ENCODE assay signal across 18 mouse cellular contexts in the genomic region with DNA sequence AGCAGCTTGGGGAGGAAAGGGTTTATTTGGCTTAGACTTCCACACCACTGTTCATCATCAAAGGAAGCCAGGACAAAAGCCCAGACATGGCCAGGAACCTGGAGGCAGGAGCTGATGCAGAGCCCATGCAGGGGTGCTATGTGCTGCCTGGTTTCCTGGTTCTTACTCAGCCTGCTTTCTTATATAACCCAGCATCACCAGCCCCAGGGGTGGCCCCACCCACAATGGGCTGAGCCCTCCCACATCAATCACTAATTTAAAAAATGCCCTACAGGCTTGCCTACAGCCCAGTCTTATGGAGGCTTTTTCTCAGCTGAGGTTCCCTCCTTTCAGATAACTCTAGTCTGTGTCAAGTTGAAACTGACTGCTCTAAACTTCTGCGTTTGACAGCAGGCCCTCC. TPM values are rescaled to one million over a fixed set of nuclear protein-coding genes. Genes with fewer than 3 reads are reported as not detected.
DNase-seq lines count a peak whose midpoint lies in the region; ATAC-seq and TF ChIP-seq lines count a peak whose summit lies in the region.
"Had no signal": no experiment of that assay in that cellular context is flagged by ENCODE, and none has a peak within 500 bp of the region (broad histone marks: within the 10 kb centered on the region; RNA-seq: fewer than 3 reads in every experiment).

No protein-coding gene starts in this region.

- 78% methylated on average over 1 of the region's 1 CpGs for WGBS in midbrain, embryonic 16.5 days

- H3K4me1 ChIP-seq in midbrain, embryonic 16.5 days (ENCODE audit: control insufficient read depth, insufficient read depth, low read length) = peaks cover 22% of the 10 kb centered on the region

- H3K9ac ChIP-seq in midbrain, embryonic 16.5 days (ENCODE audit: low read depth, low read length) = no peak overlapping the region; the same call in 1 of the 2 replicates
- H3K9ac ChIP-seq: limb, embryonic 13.5 days had no signal

- no peak overlapping the region for H3K27ac ChIP-seq in midbrain, embryonic 16.5 days (ENCODE audit: low read length)
- H3K27ac ChIP-seq in gastrocnemius, adult 2 months = no peak overlapping the region
- H3K27ac ChIP-seq: kidney, postnatal 0 days; limb, embryonic 13.5 days had no signal

- no peak for TF ChIP-seq CTCF in gastrocnemius, adult 2 months (IDR thresholded peaks at IDR 0.05)

- no peak for ATAC-seq in midbrain, embryonic 16.5 days
- ATAC-seq: intestine, embryonic 16.5 days had no signal

- H3K36me3 ChIP-seq in midbrain, embryonic 16.5 days (ENCODE audit: control insufficient read depth, insufficient read depth, low read length) = peaks cover 13% of the 10 kb centered on the region
- H3K36me3 ChIP-seq: limb, embryonic 13.5 days had no signal

- H3K27me3 ChIP-seq in midbrain, embryonic 16.5 days (ENCODE audit: control insufficient read depth, insufficient read depth, low read depth, low read length) = no peaks in the 10 kb centered on the region

- peak; percentile 25 to 33 for DNase-seq in cerebellum, adult 18-20 months
- no peak for DNase-seq in cerebellum, postnatal 36 days
- peak; percentile 34 to 56 for DNase-seq in layer of hippocampus, adult 18-20 months (ENCODE audit: low spot score in 2 of 2)
- DNase-seq in layer of hippocampus, postnatal 10 days (ENCODE audit: low spot score in 2 of 2) = no peak
- peak; percentile 67 for DNase-seq in A20 (ENCODE audit: low read depth, low spot score)
- no peak for DNase-seq in ovary, postnatal 14 days (ENCODE audit: low spot score)
- no peak for DNase-seq in gastrocnemius, adult 2 months
- DNase-seq: adrenal gland, postnatal 10 days; heart, postnatal 14 days; layer of hippocampus, adult 9-11 months; lung, postnatal 4 days; spleen, adult 18-20 months; thymus, postnatal 25 days had no signal

- intact Hi-C loops in gastrocnemius, adult 2 months (cut with DNase I) = no loop called here

- peak overlapping the region; percentile 56; the same call in 1 of the 2 replicates for H3K4me3 ChIP-seq in midbrain, embryonic 16.5 days (ENCODE audit: low read depth, low read length)
- H3K4me3 ChIP-seq in gastrocnemius, adult 2 months = no peak overlapping the region
- H3K4me3 ChIP-seq: limb, embryonic 13.5 days had no signal

- peak overlapping the region; percentile 49 for H3K4me2 ChIP-seq in midbrain, embryonic 16.5 days (ENCODE audit: low read length)
- H3K4me2 ChIP-seq: limb, embryonic 13.5 days had no signal

- no peaks in the 10 kb centered on the region for H3K9me3 ChIP-seq in midbrain, embryonic 16.5 days (replicated peaks; ENCODE audit: control insufficient read depth, low read length, poor library complexity, severe bottlenecking)
- H3K9me3 ChIP-seq: limb, embryonic 13.5 days had no signal

RNA-seq across cellular contexts. Expression of gene Snhg11, which starts 2.4 kb away (rescaled TPM):
- 100 to 1,000 TPM; 436 to 499 TPM for total RNA-seq in layer of hippocampus, adult 18-20 months (2021)
- total RNA-seq in layer of hippocampus, postnatal 10 days (2021) = 100 to 1,000 TPM; 459 to 580 TPM
- 636 and 732 TPM in 2 replicates for polyA plus RNA-seq in midbrain, embryonic 16.5 days (2015; fragmentation: Nextera tagmentation; extraction: Ambion mirVana)
- under 1 TPM in 1 of 2 experiments, not detected in 1; 0.17 TPM for total RNA-seq in gastrocnemius, adult 2 months (2021)
- total RNA-seq: monocyte, adult 5-6 weeks had no signal

RNA-seq across cellular contexts. Expression of gene Ralgapb, which starts 31.8 kb away (rescaled TPM):
- 10 to 100 TPM; 94.8 to 96.0 TPM for total RNA-seq in layer of hippocampus, adult 18-20 months (2021)
- total RNA-seq in layer of hippocampus, postnatal 10 days (2021) = 10 to 100 TPM; 73.8 to 82.2 TPM
- polyA plus RNA-seq in midbrain, embryonic 16.5 days (2015; fragmentation: Nextera tagmentation; extraction: Ambion mirVana) = 19.9 and 25.2 TPM in 2 replicates
- 10 to 100 TPM; 27.9 to 38.2 TPM for total RNA-seq in gastrocnemius, adult 2 months (2021)

Comparison
In these comparisons a context has a peak if more than half of its experiments do, and no peak if none do; other contexts are left out.
1. DNase-seq: peak in cerebellum, adult 18-20 months (2 of 2), layer of hippocampus, adult 18-20 months (2 of 2) and A20 (single experiment); none in cerebellum, postnatal 36 days (0 of 2), layer of hippocampus, postnatal 10 days (0 of 2), ovary, postnatal 14 days (single experiment) and gastrocnemius, adult 2 months (single experiment).
2. RNA of gene Snhg11, which starts 2.4 kb away (total RNA-seq): 459 to 580 TPM in layer of hippocampus, postnatal 10 days and 436 to 499 TPM in layer of hippocampus, adult 18-20 months; 0.17 TPM in gastrocnemius, adult 2 months; every median in the first group is over 100 times any median in the second.